Mouse (Mus musculus) layer of hippocampus, adult 18-20 months (tissue): Measurements from ENCODE around the gene Kcnn3. TPM values are rescaled to one million over a fixed set of nuclear protein-coding genes. Genes with fewer than 3 reads are reported as not detected.

Source experiments
- DNase-seq, 2 experiments: peaks; one replicate each; pipeline ENCODE4 v3.0.0; 2022; ENCODE audit warnings: low spot score in 2 of 2
- long read RNA-seq: library from polyadenylated mRNA; stranded (forward); transcript quantifications from one replicate; pipeline ENCODE4 v2.0.0, GENCODE M21; 2021
- total RNA-seq, 2 experiments: library from RNA; stranded (reverse); gene quantifications; 2 replicates each; pipeline ENCODE4 v1.2.3; 2021

Gene Kcnn3
- total RNA-seq, result 10 to 100 TPM; 24.6 to 26.6 TPM
- long read RNA-seq, partial matches to known transcripts, result 0 of 4 reads
- long read RNA-seq, other reads (novel, unspliced or antisense), result 4 of 4 reads

GRCm38 (mm10) chr3:89519894-89520293 is at the start of gene Kcnn3:
Gene Kcnn3 (plus strand): TSS chr3:89520164.
- DNase-seq, result peak; percentile 91 to 94

GRCm38 (mm10) chr3:89472280-89472679 is 47.7 kb upstream of the Kcnn3 start:
- DNase-seq, result no peak

- DNase-seq, result no peak
Observed at GRCm38 (mm10) chr3:89473838-89474237, 46.1 kb upstream of the Kcnn3 start.

GRCm38 (mm10) chr3:89479055-89479454 is 40.9 kb upstream of the Kcnn3 start:
- DNase-seq, result no peak

- DNase-seq, result no peak
Observed at GRCm38 (mm10) chr3:89481488-89481887, 38.5 kb upstream of the Kcnn3 start.

GRCm38 (mm10) chr3:89482249-89482648 is 37.7 kb upstream of the Kcnn3 start:
- DNase-seq, result no peak

GRCm38 (mm10) chr3:89484766-89485524 is 35.0 kb upstream of the Kcnn3 start:
- peak; percentile 33 to 66 for DNase-seq

- no peak for DNase-seq
Observed at GRCm38 (mm10) chr3:89486111-89486510, 33.9 kb upstream of the Kcnn3 start.

GRCm38 (mm10) chr3:89486916-89487702 is 32.9 kb upstream of the Kcnn3 start:
- no peak for DNase-seq

GRCm38 (mm10) chr3:89490790-89491189 is 29.2 kb upstream of the Kcnn3 start:
- DNase-seq, result no peak

- no peak for DNase-seq
Observed at GRCm38 (mm10) chr3:89491559-89491958, 28.4 kb upstream of the Kcnn3 start.

GRCm38 (mm10) chr3:89492701-89493151 is 27.2 kb upstream of the Kcnn3 start:
- DNase-seq, result no peak

- DNase-seq, result no peak
Observed at GRCm38 (mm10) chr3:89494630-89495029, 25.3 kb upstream of the Kcnn3 start.

GRCm38 (mm10) chr3:89496366-89496765 is 23.6 kb upstream of the Kcnn3 start:
- DNase-seq, result no peak

- DNase-seq, result no peak
Observed at GRCm38 (mm10) chr3:89499696-89500095, 20.3 kb upstream of the Kcnn3 start.

GRCm38 (mm10) chr3:89501486-89501885 is 18.5 kb upstream of the Kcnn3 start:
- no peak for DNase-seq

- no peak for DNase-seq
Observed at GRCm38 (mm10) chr3:89502551-89502950, 17.4 kb upstream of the Kcnn3 start.

GRCm38 (mm10) chr3:89508041-89508440 is 11.9 kb upstream of the Kcnn3 start:
- peak; percentile 60 to 75 for DNase-seq

- DNase-seq, result peak in 1 of 2 experiments; percentile 78
Observed at GRCm38 (mm10) chr3:89510979-89511378, 9.0 kb upstream of the Kcnn3 start.

GRCm38 (mm10) chr3:89511400-89511799 is 8.6 kb upstream of the Kcnn3 start:
- no peak for DNase-seq

- DNase-seq, result no peak
Observed at GRCm38 (mm10) chr3:89512225-89512624, 7.7 kb upstream of the Kcnn3 start.

GRCm38 (mm10) chr3:89515444-89515843 is 4.5 kb upstream of the Kcnn3 start:
- no peak for DNase-seq
